Mouse (Mus musculus) left cerebral cortex, adult 2 months (tissue): ENCODE results near the gene Ccl1. TPM values are rescaled to one million over a fixed set of nuclear protein-coding genes. Genes with fewer than 3 reads are reported as not detected.

Experiments used
- DNase-seq, 2 experiments: peaks; one replicate each; pipeline ENCODE4 v3.0.0; 2021 to 2022; ENCODE audit warnings: low spot score in 2 of 2, mixed read lengths in 1 of 2; ENCODE audit errors: extremely low spot score in 1 of 2
- H3K27ac ChIP-seq: fragments of 200-600 bp; 2 replicates; pipeline ENCODE4 v1.8.1; 2022
- H3K4me3 ChIP-seq: fragments of 200-600 bp; 2 replicates; pipeline ENCODE4 v1.8.1; 2022
- CTCF ChIP-seq: fragments of 200-600 bp; IDR thresholded peaks from 2 replicates; pipeline ENCODE4 v1.8.1; 2022; ENCODE audit warnings: antibody characterized with exemption, mild to moderate bottlenecking, moderate library complexity
- intact Hi-C: fragments of 180-260 bp; cut with DNase I; formaldehyde crosslinking; loops from one replicate; pipeline ENCODE4 v1.15.1; 2025
- long read RNA-seq, 2 experiments: library from polyadenylated mRNA; stranded (forward); transcript quantifications; one replicate each; pipeline ENCODE4 v2.0.0; 2021; ENCODE audit warnings: borderline mapping rate in 2 of 2
- total RNA-seq, 2 experiments: library from RNA; stranded (reverse); gene quantifications; 2 replicates each; pipeline ENCODE4 v1.2.3; 2021

Ccl1 gene
- total RNA-seq = not detected
- long read RNA-seq, experiment 1 = 0 reads
- long read RNA-seq, experiment 2 = 0 reads

DNA sequence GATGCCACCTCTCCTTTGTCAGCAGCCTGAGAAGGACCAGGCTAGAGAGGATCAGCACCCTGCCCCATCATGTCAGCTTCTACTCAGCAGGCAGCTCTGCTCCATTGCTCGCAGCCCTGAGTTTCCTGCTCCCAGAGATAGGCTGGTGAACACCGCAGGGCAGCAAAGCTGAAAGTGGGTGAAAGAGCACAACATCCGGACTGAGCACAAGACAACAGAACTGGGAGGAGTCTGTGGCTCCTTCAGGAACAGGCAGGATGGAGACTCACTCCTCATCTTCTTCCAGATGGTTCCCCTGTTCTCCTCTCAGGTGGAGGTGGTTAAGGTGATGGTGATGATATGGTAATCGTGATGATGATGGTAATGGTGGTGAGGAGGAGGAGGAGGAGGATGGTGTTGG, at the start of gene Ccl1:
Ccl1 (minus strand) TSS at position 101 of the 400 bp plus-strand sequence.
- Histone ChIP-seq H3K27ac (no peak within 1 kb of the TSS), H3K4me3 (no peak within 1 kb of the TSS)
- TF ChIP-seq CTCF = no peak
- no peak for DNase-seq
- intact Hi-C loops = no loop called here

DNA sequence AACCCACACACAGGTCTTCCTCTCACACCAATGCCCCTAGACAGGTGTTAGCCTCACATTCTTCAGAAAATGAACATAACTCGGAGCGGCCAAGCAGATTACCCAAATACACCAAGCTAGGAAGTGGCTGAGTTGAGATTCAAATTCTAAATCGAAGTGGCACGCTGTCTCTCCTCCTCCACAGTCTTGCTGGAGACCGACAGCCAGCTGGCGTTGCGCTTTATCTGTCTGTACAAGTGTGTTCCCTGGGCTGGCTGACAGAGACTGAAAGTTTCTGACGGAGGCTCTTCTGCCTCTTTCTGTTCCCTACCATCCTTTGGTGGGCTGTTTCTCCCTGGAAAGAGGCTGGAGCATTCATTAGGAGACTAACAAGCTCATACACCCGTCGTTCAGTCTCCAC, 45.5 kb upstream of the Ccl1 start:
- peak; percentile 11 to 24 for DNase-seq
- no peak overlapping the region for H3K27ac ChIP-seq
- no peak overlapping the region for H3K4me3 ChIP-seq
- intact Hi-C loops = no loop called here
- no peak for TF ChIP-seq CTCF

DNA sequence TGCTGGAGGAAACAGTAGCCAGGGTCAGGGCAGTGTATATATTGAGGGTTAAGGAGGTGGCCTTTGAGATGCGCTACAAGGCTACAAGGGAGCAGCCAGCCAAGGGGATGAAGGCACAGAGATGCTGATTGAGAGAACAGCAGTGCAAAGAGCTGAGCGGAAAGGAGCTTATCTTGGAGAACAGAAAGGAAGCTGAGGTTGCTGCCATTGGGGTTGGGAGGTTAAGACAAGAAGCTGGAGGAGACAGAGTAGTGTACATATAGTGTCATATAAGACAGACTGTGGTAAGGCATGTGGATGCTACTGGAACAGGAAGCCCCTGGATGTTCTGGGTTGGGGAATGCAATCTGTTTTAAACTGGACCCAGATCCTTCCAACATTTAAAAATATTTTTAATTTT, 35.4 kb upstream of the Ccl1 start:
- Histone ChIP-seq H3K27ac (no peak overlapping the region), H3K4me3 (no peak overlapping the region)
- no peak for TF ChIP-seq CTCF
- intact Hi-C loops = no loop called here
- no peak for DNase-seq

DNA sequence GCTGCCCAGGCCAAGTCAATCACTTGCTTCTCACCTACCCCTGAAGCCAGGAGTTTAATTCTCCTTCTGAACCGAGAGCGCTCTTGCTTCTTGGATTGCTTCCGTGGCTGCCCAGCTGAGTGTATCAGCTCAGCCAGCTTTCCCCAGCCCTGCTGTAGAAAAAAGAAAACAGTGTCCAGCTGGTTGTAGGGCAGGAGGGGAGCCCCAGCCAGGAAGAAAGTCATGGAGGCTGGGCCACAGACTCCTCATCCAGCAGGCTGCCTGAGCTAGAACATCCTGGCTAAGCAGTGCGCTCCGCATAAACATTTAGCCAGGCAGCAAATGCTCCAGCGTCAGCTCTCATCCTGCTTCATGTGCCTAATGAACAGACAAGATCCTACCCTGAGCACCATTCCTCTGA, 34.9 kb upstream of the Ccl1 start:
- intact Hi-C loops = no loop called here
- Histone ChIP-seq H3K4me3 (no peak overlapping the region), H3K27ac (no peak overlapping the region)
- DNase-seq = no peak
- TF ChIP-seq CTCF = no peak

DNA sequence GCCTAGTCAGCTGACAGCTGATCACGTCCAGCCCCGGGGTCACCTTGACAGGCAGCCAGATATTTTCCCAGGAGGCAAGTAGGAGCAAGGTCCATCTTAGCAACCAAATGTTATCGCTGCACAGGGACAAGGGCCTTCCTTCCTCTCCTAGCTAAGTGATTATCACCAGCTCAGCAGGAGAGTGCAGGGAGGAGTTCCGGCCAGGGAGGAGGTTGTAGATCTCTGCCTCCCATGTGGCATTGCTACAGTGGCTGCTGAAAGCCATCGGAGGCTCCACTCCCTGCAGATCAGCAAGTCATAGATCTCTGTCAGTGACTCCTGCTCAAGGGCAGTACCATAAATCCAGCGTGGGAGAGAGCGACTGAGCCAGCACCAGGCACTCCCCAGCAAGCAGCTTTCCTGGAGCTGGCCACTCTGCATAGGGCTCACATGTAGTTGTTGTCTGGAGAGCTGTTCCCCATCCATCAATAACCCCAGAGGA, 34.5 kb upstream of the Ccl1 start:
- no peak overlapping the region for H3K27ac ChIP-seq
- DNase-seq = no peak
- intact Hi-C loops = no loop called here
- no peak overlapping the region for H3K4me3 ChIP-seq
- no peak for TF ChIP-seq CTCF

DNA sequence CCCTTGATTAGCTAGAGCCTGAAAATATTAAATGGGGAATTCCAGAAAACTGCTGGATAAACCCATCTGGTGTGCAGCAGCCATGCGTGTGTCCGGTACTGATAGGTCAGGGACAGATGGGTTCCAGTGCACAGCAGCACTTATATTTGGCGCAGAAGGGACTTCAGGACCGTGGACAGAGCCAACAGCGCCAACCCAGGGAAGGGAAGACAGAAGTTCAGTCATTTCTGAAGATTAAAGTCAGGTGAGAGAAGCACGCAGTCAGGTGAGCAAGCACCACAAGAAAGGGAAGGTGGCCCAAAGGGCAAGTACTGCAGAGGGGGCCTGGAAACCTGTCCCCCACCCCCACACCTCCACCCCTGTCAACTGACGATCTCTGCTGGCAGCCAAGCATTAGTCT, 7.7 kb upstream of the Ccl1 start:
- intact Hi-C loops = no loop called here

DNA sequence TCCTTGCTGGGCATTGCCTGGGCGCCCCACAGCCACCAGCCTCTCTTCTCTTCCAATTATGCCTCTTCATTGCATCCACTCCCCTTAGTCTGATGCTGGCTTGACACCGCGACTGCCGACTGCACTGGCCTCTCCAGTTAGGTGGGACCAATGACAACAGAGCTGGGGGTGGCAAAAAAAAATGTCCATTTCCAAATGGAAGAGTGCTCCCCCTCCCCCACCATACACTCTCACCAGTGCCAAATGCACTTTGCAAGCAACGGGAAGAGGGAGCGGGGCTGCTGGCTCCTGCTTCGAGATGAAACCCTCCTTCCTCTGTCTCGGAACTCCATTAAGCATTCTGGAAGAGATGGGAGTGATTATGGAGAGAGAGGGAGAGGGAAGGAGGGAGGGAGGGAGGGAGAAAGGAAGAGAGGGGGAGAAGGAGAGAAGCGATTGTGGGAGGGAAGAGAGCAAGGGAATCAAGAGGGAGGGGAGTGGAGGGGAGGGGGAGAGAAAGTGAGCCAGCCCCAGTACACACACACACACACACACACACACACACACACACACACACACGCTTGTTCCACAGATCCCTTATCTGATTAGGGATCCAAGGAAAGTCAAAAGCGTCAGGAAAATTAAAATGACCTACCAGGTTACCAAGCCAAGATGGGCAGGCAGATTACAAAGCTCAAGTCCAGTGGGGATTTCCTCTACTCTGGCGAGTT, 5.0 kb upstream of the Ccl1 start:
- TF ChIP-seq CTCF = no peak
- Histone ChIP-seq H3K4me3 (no peak overlapping the region), H3K27ac (no peak overlapping the region)
- intact Hi-C loops = no loop called here
- no peak for DNase-seq

More for the DNA sequence above, 7.7 kb upstream of the Ccl1 start:
- no peak for TF ChIP-seq CTCF
- no peak for DNase-seq
- Histone ChIP-seq H3K4me3 (no peak overlapping the region), H3K27ac (no peak overlapping the region)

DNA sequence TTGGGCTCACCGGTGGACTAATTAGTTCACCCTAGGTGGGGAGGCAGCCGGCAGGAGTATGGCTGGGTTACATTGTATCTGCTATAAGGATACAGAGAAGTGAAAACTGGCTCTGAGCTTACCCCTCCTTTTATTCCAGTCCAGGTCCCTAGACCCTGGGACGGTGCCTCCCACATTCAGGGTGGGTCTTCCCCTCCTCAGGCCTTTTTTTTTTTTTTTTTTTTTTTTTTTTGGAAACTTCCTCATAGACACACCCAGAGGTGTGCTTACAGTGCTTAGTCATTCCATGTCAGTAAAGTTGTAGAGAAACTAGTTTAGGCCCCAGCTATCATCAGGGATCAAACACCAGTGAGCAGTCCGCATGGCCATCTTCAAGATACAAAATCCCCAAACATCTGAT, 7.6 kb downstream of the Ccl1 start:
- no peak for DNase-seq
- Histone ChIP-seq H3K4me3 (no peak overlapping the region), H3K27ac (no peak overlapping the region)
- TF ChIP-seq CTCF = no peak
- intact Hi-C loops = no loop called here

DNA sequence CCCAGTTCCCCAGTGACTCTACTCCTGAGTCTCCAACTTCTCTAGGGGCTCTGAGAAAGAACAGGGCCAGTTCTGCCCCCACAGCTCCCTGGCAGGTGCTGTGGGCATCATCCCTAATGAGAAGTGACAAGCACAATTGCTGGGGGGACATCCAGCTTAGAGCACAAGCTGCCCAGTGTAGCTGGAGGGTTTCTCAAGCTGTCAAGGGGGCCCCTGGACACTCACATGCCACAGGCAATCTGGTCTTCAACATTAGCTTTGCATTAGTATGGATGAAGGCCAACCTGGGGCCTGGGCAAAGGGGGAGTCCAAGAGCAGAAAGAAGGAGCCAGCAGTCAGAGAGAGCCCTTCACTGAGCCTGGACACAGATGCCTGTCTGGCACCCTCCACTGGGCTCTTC, 14.6 kb downstream of the Ccl1 start:
- intact Hi-C loops = no loop called here
- no peak for TF ChIP-seq CTCF
- Histone ChIP-seq H3K4me3 (no peak overlapping the region), H3K27ac (no peak overlapping the region)
- no peak for DNase-seq

DNA sequence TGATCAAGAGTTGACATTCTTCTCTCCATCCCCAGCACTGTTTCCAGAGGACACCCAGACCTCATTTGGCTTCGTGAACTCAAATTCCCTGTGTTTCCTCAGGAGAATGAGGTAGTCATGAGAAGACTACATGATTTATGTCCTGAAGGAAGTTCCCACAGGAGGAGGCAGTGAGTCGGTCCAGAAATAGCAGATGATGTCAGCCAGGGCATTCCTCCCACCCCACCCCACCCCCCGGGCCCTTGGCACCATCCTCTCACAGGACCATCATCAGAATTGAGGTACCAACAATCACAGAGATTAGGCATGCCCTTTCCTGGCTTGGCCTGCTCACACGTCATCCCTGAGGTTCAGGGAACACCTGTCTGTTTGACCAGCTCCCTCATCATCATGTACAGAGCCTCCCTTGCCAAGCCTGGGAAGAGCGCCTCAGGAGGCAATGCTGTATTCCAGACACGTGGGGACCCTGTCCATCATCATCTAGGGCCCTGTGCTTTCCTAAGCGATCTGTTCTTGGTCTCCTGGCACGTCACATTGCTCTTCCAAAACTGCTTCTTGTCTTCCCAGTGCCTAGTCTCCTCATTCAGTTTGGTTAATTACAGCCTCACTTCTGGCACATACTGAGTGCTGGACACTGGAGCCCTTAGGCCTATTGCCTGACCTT, 31.2 kb downstream of the Ccl1 start:
- H3K4me3 ChIP-seq = no peak overlapping the region
- intact Hi-C loops = no loop called here
- no peak for DNase-seq
- H3K27ac ChIP-seq = no peak overlapping the region
- no peak for TF ChIP-seq CTCF

DNA sequence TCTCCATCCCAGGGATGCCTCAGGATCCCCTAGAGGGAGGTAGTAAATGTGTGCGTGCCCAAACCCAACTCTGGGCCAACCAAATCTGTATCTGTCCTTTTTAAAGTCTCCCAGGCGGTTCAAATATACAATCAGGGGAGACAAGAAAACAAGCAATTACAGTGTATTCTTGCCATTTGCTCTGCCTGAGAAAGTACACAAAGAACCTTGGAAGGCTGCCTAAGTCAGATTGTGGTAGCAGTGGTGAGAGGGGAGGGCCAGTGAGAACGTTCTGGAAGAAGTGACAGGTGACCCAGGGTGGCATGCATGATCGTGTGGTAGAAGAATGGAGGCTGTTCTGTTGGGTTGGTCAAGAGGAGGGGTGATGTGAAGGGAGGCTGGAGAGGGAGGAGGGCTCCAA, 46.4 kb downstream of the Ccl1 start:
- H3K4me3 ChIP-seq = no peak overlapping the region
- no peak for DNase-seq
- TF ChIP-seq CTCF = no peak
- H3K27ac ChIP-seq = no peak overlapping the region
- intact Hi-C loops = loop anchor here (5.0 kb wide), 1 partner anchor 138 kb away; no protein-coding TSS in a partner anchor

DNA sequence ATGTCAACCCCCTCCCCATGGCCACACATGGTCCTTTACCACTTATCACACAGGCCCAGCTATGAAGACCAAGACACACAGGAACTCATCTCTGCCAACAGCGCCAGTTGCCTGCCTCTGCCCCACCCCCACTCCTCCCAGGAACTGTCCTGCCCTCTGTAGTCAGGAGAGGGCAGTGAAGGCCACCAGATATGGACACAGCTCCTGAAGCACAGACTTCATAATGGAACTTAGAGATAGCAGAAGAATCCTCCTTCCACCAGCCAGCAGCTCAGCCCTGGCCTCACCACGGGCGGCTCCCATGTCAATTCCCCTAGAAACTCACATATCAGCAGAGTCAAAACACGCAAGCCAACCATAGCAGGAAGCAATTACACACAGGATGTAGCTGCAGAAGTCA, 49.9 kb downstream of the Ccl1 start:
- no peak overlapping the region for H3K4me3 ChIP-seq
- intact Hi-C loops = loop anchor here (5.0 kb wide), 1 partner anchor 142 kb away; no protein-coding TSS in a partner anchor
- no peak overlapping the region for H3K27ac ChIP-seq
- peak; percentile 33 to 35 for DNase-seq
- TF ChIP-seq CTCF = peak; percentile 55

DNA sequence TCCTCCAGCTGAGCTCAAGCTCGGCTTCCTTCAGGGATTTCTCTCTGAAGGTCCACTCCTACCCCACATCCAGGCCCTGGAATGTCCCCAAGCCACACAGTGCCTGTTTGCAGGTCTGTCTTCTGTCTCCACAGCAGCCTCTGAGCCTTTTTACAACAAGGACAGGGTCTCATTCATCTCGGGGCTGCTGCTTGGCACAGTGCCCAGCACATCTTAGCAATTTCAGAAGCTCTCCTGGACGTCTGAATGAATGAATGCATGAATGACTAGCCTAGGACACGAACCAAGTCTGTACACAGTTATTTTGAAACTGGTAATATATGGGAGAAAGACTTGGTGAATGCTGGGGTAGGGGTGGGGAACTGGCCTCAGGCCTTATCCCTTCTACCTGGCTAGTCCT, 52.1 kb downstream of the Ccl1 start:
- TF ChIP-seq CTCF = no peak
- intact Hi-C loops = no loop called here
- no peak for DNase-seq
- Histone ChIP-seq H3K27ac (no peak overlapping the region), H3K4me3 (no peak overlapping the region)
